Mouse (Mus musculus) kidney, postnatal 10 days (tissue): Measurements from ENCODE around the gene Ube2a.

Experiments used
- DNase-seq: peaks from one replicate; pipeline ENCODE4 v3.0.0; 2021; ENCODE audit warnings: mixed read lengths

The Ube2a gene

GRCm38 (mm10) chrX:36873765-36874164, at the start of gene Ube2a, which contains the start of gene C330007P06Rik:
Gene Ube2a (plus strand): TSS chrX:36873900.
Gene C330007P06Rik (minus strand): TSS chrX:36874111.
- no peak for DNase-seq

GRCm38 (mm10) chrX:36823932-36824711, 49.6 kb upstream of the Ube2a start:
- DNase-seq: no peak

- peak; percentile 72 for DNase-seq
These were observed 48.7 kb upstream of the Ube2a start for GRCm38 (mm10) chrX:36825032-36825431.

GRCm38 (mm10) chrX:36826873-36827272, 46.8 kb upstream of the Ube2a start:
- no peak for DNase-seq

- peak; percentile 78 for DNase-seq
These were observed 43.4 kb upstream of the Ube2a start for GRCm38 (mm10) chrX:36830271-36830670.

GRCm38 (mm10) chrX:36831632-36832031, 42.1 kb upstream of the Ube2a start:
- DNase-seq: no peak

GRCm38 (mm10) chrX:36833397-36834084, 40.2 kb upstream of the Ube2a start:
- peak; percentile 79 for DNase-seq

GRCm38 (mm10) chrX:36837069-36837676, 36.5 kb upstream of the Ube2a start:
- no peak for DNase-seq

GRCm38 (mm10) chrX:36839391-36839790, 34.3 kb upstream of the Ube2a start:
- peak; percentile 74 for DNase-seq

GRCm38 (mm10) chrX:36841698-36842097, 32.0 kb upstream of the Ube2a start:
- no peak for DNase-seq

GRCm38 (mm10) chrX:36843346-36843990, 30.2 kb upstream of the Ube2a start:
- DNase-seq: no peak

- DNase-seq: no peak
These were observed 26.5 kb upstream of the Ube2a start for GRCm38 (mm10) chrX:36847152-36847551.

GRCm38 (mm10) chrX:36852631-36853030, 21.1 kb upstream of the Ube2a start:
- no peak for DNase-seq

GRCm38 (mm10) chrX:36863766-36864608, 9.7 kb upstream of the Ube2a start:
- peak; percentile 89 for DNase-seq

GRCm38 (mm10) chrX:36864609-36865328, 8.9 kb upstream of the Ube2a start:
- no peak for DNase-seq

- DNase-seq: no peak
These were observed 3.3 kb upstream of the Ube2a start for GRCm38 (mm10) chrX:36870372-36870771.

- peak; percentile 94 for DNase-seq
These were observed 537 bp downstream of the Ube2a start for GRCm38 (mm10) chrX:36874178-36874696.

GRCm38 (mm10) chrX:36874704-36875128, 1.0 kb downstream of the Ube2a start:
- DNase-seq: no peak

GRCm38 (mm10) chrX:36884719-36885118, 11.0 kb downstream of the Ube2a start:
- DNase-seq: peak; percentile 13

- peak; percentile 10 for DNase-seq
These were observed 25.2 kb downstream of the Ube2a start for GRCm38 (mm10) chrX:36898931-36899330.

- DNase-seq: no peak
These were observed 28.0 kb downstream of the Ube2a start for GRCm38 (mm10) chrX:36901655-36902054.
